Mouse (Mus musculus) olfactory bulb, adult 2 months (tissue): ENCODE data around the gene Atp6v0c.

ENCODE experiments used
- CTCF ChIP-seq: fragments of 200-500 bp; IDR thresholded peaks from 2 replicates; pipeline ENCODE4 v1.5.1; 2012; ENCODE audit warnings: low read depth, mild to moderate bottlenecking, low read length, moderate library complexity; ENCODE audit not compliant: insufficient read depth
- POLR2A ChIP-seq: fragments of 200-500 bp; IDR thresholded peaks from 2 replicates; pipeline ENCODE4 v1.6.1; 2012; ENCODE audit warnings: mild to moderate bottlenecking, low read depth, low read length, moderate library complexity; ENCODE audit not compliant: insufficient read depth

DNA sequence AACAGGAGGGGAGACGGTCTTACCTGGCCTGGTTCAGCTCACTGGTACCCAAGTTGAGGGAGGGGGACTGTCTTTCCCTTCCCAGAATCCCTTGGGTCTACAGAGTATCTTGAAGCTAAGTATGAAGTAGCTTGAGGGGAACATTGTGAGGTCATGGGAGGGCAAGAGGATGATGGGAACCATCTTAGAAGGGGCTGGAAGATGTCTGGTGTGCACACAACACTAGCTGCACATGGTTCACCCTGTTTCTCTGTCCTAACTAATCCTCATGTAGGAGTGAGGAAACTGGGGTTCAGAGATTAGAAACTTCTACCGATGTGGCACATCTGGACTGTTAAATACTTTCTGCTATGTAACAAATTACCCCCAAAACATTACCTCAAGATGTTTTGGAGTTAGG lies 18.7 kb downstream of the Atp6v0c start, which contains the start of gene Pdpk1:
- TF ChIP-seq POLR2A (no peak), CTCF (no peak)
